Mouse (Mus musculus): ENCODE data around the gene Trpm2.

The Trpm2 gene

GRCm38 (mm10) chr10:77902894-77903715, 67.3 kb downstream of the Trpm2 start:
- no peak for DNase-seq (ENCODE audit: low spot score)

- no peak for DNase-seq (ENCODE audit: low spot score)
These were observed 68.0 kb downstream of the Trpm2 start, which contains the start of gene Lrrc3 for GRCm38 (mm10) chr10:77902211-77902893. Lrrc3 (minus strand) TSS chr10:77902536.

- DNase-seq (ENCODE audit: low spot score), result no peak
These were observed 68.5 kb downstream of the Trpm2 start for GRCm38 (mm10) chr10:77901871-77902210.

DNA sequence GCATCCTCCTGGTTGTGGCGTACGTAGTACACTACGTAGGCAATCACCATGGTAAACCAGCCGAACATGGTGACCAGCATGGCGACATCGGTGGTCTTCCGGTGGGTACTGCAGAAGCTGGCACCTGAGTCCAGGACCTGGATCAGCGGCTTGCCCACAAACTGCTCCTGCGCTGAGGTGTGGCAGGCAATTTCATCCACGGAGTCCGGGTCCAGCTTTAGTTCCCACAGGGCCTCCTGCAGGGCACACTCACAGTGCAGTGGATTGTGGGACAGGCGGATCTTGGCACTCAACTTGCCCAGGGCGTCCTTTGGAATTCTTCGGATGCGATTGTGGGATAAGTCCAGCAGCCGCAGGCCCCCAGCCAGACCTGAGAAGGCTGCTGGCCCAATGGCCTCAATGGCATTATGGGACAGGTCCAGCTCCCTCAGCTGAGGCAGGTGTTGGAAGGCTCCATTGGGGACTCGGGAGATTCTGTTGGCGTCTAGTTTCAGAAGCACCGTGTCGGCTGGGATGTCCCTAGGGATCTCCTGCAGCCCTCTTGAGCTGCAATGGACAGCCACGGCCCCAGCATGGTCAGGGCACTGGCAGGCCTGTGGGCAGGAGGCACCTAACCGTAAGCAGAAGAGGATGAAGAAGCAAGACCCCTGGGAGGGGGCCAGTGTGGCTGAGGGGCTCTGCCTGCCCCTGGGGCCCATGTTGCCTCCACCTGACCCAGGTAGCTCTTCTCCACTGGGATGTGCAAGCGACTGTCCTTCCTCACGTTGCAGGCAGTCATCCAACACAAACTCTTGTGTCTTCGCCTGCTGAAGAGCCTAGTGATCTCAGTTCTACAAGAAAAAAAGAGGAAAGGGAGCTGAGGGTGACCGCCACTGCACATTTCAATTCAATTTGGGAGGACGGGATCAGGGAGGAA, 69.2 kb downstream of the Trpm2 start:
- no peak for DNase-seq (ENCODE audit: low spot score)

DNA sequence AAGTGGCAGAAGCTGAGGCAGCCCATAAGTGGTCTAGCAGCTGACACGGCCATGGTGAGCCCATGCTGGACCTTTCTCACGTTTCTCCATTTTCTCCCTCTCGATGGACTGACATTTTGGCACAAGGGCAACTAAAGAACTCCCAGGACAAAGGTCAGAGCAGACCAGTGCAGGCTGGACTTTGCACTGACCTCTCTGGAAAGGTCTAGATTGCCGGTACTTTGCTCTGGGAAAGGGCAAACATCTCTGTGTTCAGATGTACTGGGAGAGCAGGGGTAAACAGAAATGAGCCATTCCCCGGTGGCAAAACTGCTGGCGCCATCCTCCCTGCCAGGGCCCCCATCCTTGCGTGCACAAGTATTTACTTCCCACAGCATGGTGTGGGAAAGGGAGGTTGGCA, 70.2 kb downstream of the Trpm2 start:
- DNase-seq (ENCODE audit: low spot score), result no peak

DNA sequence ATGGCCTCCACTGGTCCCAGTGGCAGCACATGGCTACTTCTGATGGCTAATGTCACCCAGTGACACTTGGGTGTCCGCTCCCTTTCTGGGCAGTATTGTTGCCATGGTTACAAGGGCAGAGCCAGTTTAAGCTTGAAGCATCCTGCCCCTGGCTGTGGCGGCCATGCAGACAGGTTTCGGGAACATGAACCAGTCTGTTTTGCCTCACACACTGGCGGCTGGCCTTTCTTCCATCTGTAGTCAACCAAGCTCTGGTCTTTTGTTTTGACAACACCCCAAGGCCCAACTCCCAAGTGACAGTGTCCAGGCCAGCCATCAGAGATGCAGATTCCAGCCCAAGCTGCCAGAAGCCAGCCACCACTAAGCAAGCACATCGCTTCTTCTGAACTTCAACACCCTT, 74.8 kb downstream of the Trpm2 start:
- no peak for DNase-seq (ENCODE audit: low spot score)

GRCm38 (mm10) chr10:77890987-77891565, 79.3 kb downstream of the Trpm2 start:
- no peak for DNase-seq (ENCODE audit: low spot score)

- peak; percentile 6 for DNase-seq (ENCODE audit: low spot score)
These were observed 84.2 kb downstream of the Trpm2 start for GRCm38 (mm10) chr10:77886007-77886747.

- DNase-seq (ENCODE audit: low spot score), result no peak
These were observed 87.8 kb downstream of the Trpm2 start for GRCm38 (mm10) chr10:77882553-77882952.

- DNase-seq (ENCODE audit: low spot score), result no peak
These were observed 90.1 kb downstream of the Trpm2 start for GRCm38 (mm10) chr10:77880305-77880704.

DNA sequence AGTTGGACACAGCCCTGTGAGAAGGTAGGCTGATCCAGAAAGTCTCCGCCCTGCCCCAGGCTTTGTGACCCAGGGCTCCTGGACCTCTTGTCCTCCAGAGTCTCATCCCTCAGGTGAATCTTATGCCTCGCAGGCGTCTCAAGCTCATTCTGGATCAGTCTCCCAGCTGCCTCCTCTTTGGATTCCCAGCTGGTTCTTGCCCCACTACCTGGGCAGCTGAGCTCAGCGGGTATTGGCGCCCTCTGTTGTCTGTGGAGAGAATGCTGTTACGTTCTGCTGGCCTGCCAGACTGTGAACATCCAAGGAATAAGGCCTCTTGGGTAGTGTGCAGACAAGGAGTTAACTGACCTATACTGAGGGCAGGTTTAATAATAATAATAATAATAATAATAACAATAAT, 91.4 kb downstream of the Trpm2 start:
- DNase-seq (ENCODE audit: low spot score), result peak; percentile 31

DNA sequence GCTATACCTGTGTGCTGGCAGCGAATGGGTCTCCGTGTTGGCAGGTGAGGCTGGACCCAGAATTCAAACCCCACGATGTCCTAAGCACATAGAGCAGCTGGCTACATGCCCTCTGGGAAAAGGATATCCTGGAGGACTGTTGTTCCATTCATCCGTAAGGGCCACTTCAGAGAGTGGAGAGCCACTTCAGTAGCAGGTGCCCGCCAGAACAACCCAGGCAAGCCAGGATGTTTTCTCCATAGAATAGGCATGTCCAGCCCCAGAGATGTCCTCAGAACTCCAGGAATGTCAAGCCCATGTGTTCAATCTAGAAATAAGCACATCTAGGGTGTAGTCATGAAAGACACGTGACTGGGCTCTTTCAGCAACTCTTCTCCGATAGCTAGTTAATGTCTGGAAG, 100.7 kb downstream of the Trpm2 start:
- no peak for DNase-seq (ENCODE audit: low spot score)

DNA sequence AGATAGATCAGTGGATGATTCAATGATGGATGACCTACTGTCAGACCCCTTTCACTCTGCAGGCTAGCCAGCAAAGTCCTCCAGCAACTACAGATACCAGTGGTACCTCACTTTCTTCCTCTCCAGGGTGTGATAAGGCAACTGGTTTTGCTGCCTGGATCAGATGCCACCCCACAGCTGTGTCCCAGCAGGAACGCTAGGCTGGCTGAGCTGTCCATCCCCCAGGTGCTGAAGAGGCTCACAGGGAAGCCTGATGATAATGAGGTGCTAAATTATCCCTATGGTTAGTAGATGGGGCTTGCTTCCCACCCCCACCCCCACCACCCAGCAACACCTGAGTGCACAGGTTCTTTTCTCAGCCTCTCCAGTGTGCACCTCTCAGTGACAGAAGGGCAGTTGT, 102.8 kb downstream of the Trpm2 start:
- DNase-seq (ENCODE audit: low spot score), result no peak

DNA sequence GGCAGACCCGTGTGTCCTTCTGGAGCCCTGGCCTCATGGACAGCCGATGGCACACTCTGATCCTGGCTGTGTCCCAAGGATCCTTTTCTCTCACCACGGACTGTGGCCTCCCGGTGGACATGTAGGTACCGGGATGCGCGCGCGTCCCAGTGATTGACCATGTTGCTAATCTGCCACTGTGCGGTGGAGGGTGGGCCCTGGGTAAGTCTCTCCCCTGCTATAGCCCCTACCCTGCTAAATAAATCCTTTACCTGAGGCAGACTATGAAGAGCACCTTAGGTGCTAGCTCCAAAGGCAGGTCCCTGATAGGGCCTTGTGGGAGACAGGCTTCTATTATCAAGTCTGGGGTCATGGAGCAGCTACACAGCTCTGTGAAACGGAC, 105.6 kb downstream of the Trpm2 start:
- no peak for DNase-seq (ENCODE audit: low spot score)

DNA sequence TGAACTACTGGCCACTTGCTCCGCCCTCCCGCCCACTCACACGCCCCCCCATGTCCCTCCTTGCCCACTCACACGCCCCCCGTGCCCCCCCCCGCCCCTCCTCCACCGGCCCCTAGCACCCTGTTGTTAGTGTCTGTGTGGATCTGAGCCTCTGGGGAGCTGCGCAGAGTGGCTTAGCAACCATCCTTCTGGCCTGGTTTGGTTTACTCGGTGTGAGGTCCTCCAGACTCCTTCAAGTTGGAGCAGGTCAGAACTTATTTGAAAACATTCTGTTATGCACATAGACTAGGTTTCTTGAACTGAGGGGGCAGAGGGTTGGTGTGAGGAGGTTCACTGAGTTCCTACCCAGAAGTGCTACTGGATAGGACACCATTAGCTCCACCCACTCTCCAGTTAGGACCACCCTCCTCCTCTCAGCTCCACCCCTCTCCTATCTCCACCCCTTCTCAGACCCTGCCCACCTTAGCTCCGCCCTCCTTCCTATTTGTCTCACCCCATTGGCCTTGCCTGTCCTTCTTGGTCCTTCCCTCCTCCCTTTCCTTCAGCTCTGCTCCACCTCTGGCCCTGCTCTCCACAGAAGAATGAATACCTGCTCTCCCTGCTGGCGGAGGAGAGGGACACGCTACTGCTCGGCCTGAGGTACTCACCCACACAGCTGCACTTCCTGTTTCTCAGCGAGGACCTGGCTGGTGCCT, 106.1 kb downstream of the Trpm2 start:
- DNase-seq (ENCODE audit: low spot score), result no peak

DNA sequence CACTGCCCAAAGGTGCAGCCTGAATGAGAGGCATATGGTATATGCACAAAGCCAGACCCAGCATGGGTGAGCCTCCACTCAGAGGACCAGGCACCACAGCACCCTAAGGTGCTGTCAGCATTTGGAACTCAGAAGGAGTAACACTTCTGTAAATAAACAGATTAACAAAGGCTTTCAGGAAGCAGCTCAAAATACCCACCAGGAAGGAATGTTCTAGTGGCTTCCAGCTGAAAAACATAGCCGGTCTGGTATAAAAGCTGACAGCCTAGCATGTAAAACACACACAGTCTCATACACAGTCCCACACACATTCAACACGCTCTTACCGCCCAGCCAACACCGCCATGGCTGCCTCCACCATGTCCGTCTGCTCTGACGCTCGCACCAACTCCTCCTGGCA, 108.7 kb downstream of the Trpm2 start, which contains the start of gene Gm3285:
Gene Gm3285 (plus strand): TSS at position 301 of the 400 bp plus-strand sequence.
- DNase-seq (ENCODE audit: low spot score), result no peak

Data from adipocyte (in vitro differentiated cells).